Mouse (Mus musculus): ENCODE results near the gene Clec16a. TPM values are rescaled to one million over a fixed set of nuclear protein-coding genes. Genes with fewer than 3 reads are reported as not detected.
A peak's percentile ranks its signal among the peaks of the same experiment; 100 is the strongest.

Clec16a gene
- polyA plus RNA-seq, 1 experiment from 2014 or later, result 32.3 TPM

- Histone ChIP-seq H3K4me1 (ENCODE audit: control insufficient read depth, insufficient read depth, low read length) (peaks cover 19% of the 10 kb centered on the region), H3K9ac (ENCODE audit: low read length) (no peak overlapping the region), H3K27me3 (ENCODE audit: control insufficient read depth, insufficient read depth, low read length) (no peaks in the 10 kb centered on the region), H3K36me3 (ENCODE audit: control insufficient read depth, insufficient read depth, low read length) (no peaks in the 10 kb centered on the region), H3K4me3 (ENCODE audit: low read depth, low read length) (no peak overlapping the region), H3K4me2 (ENCODE audit: low read depth, severe bottlenecking) (no peak overlapping the region), H3K27ac (replicated peaks; ENCODE audit: low read depth, low read length) (no peak overlapping the region), H3K9me3 (ENCODE audit: control insufficient read depth, low read length) (no peaks in the 10 kb centered on the region)
- no peak for DNase-seq (ENCODE audit: low spot score)
- ATAC-seq (ENCODE audit: insufficient number of reproducible peaks, low FRiP score, low TSS enrichment, low read depth), result no peak
Observed at GRCm38 (mm10) chr16:10660526-10660925, 115.4 kb downstream of the Clec16a start.

DNA sequence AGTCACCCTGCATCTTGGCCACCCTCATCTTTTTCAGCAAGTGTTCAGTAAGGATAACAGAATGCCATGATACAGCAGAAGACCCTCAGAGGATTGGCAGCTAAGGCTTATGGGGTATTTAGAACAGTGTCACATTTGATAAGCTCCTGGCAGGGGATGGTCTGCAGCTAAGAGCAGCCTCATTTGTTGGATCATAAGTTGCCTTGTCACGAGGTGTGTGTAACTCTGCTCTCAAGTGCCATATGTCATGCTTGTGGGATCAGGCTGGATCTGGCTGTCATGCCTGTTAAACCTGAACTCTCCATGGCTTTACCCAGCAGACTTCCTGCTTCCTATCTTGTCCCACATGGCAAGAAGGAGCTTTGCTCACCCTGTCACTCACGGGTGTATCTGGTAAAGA, 116.2 kb downstream of the Clec16a start:
- Histone ChIP-seq H3K9me3 (ENCODE audit: control insufficient read depth, low read length) (no peaks in the 10 kb centered on the region), H3K27me3 (ENCODE audit: control insufficient read depth, insufficient read depth, low read length) (no peaks in the 10 kb centered on the region), H3K36me3 (ENCODE audit: control insufficient read depth, insufficient read depth, low read length) (no peaks in the 10 kb centered on the region), H3K4me2 (ENCODE audit: low read depth, severe bottlenecking) (no peak overlapping the region), H3K4me3 (ENCODE audit: low read depth, low read length) (no peak overlapping the region), H3K4me1 (ENCODE audit: control insufficient read depth, insufficient read depth, low read length) (peaks cover 17% of the 10 kb centered on the region), H3K9ac (ENCODE audit: low read length) (no peak overlapping the region), H3K27ac (replicated peaks; ENCODE audit: low read depth, low read length) (no peak overlapping the region)
- DNase-seq (ENCODE audit: low spot score) (no peak), ATAC-seq (ENCODE audit: insufficient number of reproducible peaks, low FRiP score, low TSS enrichment, low read depth) (no peak)
- 80% methylated on average over 2 of the region's 2 CpGs for WGBS

DNA sequence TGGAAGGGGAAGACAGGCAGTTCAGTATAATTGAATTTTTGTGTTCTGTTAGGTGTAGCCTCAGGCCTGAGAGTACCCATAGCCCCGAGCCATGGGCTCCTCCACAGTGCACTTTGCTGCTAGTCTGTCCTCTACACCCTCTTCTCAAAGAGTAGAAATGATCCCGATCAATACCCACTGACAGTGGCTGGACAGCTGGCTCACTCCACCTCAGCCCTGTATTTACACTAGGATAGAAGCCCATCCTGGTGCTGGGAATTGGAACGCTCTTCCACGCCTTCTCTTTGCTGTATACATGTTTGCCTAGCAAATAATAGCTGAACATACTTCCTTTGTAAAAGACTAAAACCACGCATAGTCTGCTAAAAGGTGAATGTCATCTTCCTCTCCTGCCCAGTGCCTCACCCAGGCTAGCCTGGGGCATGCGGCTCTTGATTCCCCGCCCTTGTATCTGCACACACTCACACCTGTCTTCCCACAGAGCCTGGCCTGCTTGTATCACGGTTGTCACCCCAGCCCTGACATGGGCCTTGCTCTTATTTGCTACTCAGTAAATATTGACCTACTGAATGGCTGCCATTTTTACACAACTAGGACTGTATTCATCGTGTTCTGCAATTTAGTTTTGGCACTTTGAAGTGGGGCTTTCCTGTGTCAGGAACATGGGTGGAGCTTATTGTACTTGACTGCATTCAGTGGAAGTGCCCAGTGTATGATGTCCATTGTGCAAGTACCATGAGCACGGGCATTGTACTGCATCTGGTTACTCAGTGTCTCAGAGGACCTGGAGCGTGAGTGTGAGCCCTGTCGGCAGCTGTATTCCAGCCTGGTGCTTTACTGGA, 119.0 kb downstream of the Clec16a start:
- no peak for DNase-seq (ENCODE audit: low spot score)
- peaks cover 16% of the 10 kb centered on the region for H3K4me1 ChIP-seq (ENCODE audit: control insufficient read depth, insufficient read depth, low read length)
- H3K9me3 ChIP-seq (ENCODE audit: control insufficient read depth, low read length), result no peaks in the 10 kb centered on the region
- ATAC-seq (ENCODE audit: insufficient number of reproducible peaks, low FRiP score, low TSS enrichment, low read depth), result no peak
- H3K4me3 ChIP-seq (ENCODE audit: low read depth, low read length), result no peak overlapping the region
- H3K36me3 ChIP-seq (ENCODE audit: control insufficient read depth, insufficient read depth, low read length), result no peaks in the 10 kb centered on the region; the same call in 1 of the 2 replicates
- no peak overlapping the region for H3K4me2 ChIP-seq (ENCODE audit: low read depth, severe bottlenecking)
- no peak overlapping the region for H3K27ac ChIP-seq (replicated peaks; ENCODE audit: low read depth, low read length)
- H3K27me3 ChIP-seq (ENCODE audit: control insufficient read depth, insufficient read depth, low read length), result no peaks in the 10 kb centered on the region
- H3K9ac ChIP-seq (ENCODE audit: low read length), result no peak overlapping the region
- 87% methylated on average over 12 of the region's 12 CpGs for WGBS

DNA sequence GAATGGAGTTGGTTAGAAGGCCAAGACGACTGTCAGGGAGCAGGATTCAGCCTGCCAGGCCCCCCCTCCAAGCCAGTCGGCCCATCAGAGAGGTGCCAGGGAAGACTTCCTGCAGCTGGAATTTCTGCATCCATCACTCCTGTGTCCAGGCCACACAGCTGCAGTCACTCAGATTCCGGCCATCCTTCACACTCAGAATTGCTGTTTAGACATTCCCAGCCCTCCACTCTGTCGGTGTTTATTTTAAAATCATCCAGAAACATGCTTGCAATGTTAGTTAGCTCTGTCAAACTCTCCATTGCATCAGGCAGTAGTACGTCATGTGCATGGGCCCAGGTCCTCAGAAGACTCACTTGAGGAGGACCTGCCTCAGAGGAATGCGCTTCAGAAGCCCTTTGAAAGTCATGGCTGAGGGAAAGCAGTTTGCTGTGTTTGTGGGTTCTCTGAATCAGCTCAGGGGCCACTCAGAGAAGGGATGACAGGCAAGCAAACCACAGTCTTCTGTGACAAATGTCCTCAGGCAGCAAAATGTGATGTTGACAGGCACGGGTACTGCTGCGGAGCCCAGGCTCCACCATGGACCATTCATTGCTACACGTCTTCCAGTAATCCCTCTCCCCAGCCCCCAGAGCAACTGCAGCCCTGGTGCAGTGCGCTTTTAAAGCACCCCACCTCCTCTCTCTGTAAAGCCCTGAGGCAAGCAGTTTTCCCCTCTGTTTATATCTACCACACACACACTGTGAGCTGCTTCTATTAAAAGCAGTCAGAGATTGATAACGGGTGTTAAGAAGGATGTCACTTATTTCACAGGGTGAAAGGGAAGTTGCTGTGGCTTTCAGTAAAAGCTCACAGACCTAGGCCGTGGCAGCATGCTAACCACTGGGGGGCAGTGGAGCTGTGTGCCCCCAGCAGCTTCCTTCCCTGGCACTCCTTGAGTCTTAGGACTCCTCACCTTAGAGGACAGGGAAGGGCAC, 120.1 kb downstream of the Clec16a start:
- Histone ChIP-seq H3K9ac (ENCODE audit: low read length) (no peak overlapping the region), H3K4me1 (ENCODE audit: control insufficient read depth, insufficient read depth, low read length) (peaks cover 16% of the 10 kb centered on the region), H3K27ac (replicated peaks; ENCODE audit: low read depth, low read length) (no peak overlapping the region), H3K4me3 (ENCODE audit: low read depth, low read length) (no peak overlapping the region), H3K36me3 (ENCODE audit: control insufficient read depth, insufficient read depth, low read length) (no peaks in the 10 kb centered on the region; the same call in 1 of the 2 replicates), H3K9me3 (ENCODE audit: control insufficient read depth, low read length) (no peaks in the 10 kb centered on the region), H3K27me3 (ENCODE audit: control insufficient read depth, insufficient read depth, low read length) (no peaks in the 10 kb centered on the region), H3K4me2 (ENCODE audit: low read depth, severe bottlenecking) (no peak overlapping the region)
- WGBS, result 34% methylated on average over 12 of the region's 12 CpGs
- DNase-seq (ENCODE audit: low spot score), result peak; percentile 50
- ATAC-seq (ENCODE audit: insufficient number of reproducible peaks, low FRiP score, low TSS enrichment, low read depth), result 0 out of 2 replicates have a peak, but pooled peaks have one; percentile 3

DNA sequence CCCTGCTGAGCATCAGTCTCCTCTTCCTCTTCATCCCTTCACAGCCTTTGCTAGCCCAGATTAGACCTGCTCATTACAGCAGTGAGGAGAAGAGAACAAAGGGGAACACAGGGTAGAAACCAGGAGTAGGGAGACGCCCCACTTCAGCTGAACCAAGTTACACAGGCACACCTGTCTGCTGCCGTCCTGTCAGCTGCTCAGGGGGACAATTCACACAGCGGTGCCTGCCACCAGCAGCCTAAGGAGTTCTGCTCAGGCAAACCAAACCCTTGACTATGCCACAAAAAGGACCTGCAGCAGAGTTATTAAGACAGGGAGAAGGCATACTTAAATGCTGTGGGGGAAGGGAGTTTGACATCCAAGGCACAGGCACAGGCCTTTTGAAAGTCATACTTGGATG, 121.6 kb downstream of the Clec16a start:
- DNase-seq (ENCODE audit: low spot score) (no peak), ATAC-seq (ENCODE audit: insufficient number of reproducible peaks, low FRiP score, low TSS enrichment, low read depth) (no peak)
- H3K27me3 ChIP-seq (ENCODE audit: control insufficient read depth, insufficient read depth, low read length), result no peaks in the 10 kb centered on the region
- no peak overlapping the region for H3K27ac ChIP-seq (replicated peaks; ENCODE audit: low read depth, low read length)
- no peaks in the 10 kb centered on the region; the same call in 1 of the 2 replicates for H3K36me3 ChIP-seq (ENCODE audit: control insufficient read depth, insufficient read depth, low read length)
- WGBS, result 79% methylated on average over 3 of the region's 3 CpGs
- H3K9me3 ChIP-seq (ENCODE audit: control insufficient read depth, low read length), result no peaks in the 10 kb centered on the region
- no peak overlapping the region for H3K4me2 ChIP-seq (ENCODE audit: low read depth, severe bottlenecking)
- no peak overlapping the region for H3K4me3 ChIP-seq (ENCODE audit: low read depth, low read length)
- peaks cover 16% of the 10 kb centered on the region for H3K4me1 ChIP-seq (ENCODE audit: control insufficient read depth, insufficient read depth, low read length)
- H3K9ac ChIP-seq (ENCODE audit: low read length), result no peak overlapping the region

DNA sequence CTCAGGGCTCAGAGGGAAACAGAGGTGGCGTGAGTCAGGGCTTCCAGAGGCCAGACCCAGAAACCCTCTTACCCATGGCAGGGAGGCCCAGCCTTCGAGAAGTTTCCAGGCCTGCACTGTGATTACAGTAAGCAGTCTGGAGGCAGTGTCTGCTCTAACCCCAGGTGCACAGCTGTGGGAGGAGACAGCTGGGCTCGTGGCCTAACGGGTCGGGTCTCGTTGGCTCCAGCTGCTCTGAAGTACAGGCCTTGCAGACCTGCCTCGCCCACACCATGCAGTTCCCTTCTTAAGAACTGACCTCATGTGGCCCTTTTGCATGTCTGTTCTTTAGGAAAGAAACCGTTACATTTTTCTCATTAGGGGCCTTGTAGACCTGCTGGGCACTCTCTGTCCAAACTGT, 123.3 kb downstream of the Clec16a start:
- Histone ChIP-seq H3K27ac (replicated peaks; ENCODE audit: low read depth, low read length) (no peak overlapping the region; the same call in 1 of the 2 replicates), H3K9ac (ENCODE audit: low read length) (0 out of 2 replicates have a peak overlapping the region, but pooled peaks have one; percentile 14), H3K36me3 (ENCODE audit: control insufficient read depth, insufficient read depth, low read length) (no peaks in the 10 kb centered on the region; the same call in 1 of the 2 replicates), H3K9me3 (ENCODE audit: control insufficient read depth, low read length) (no peaks in the 10 kb centered on the region), H3K27me3 (ENCODE audit: control insufficient read depth, insufficient read depth, low read length) (no peaks in the 10 kb centered on the region), H3K4me1 (ENCODE audit: control insufficient read depth, insufficient read depth, low read length) (peaks cover 19% of the 10 kb centered on the region), H3K4me2 (ENCODE audit: low read depth, severe bottlenecking) (no peak overlapping the region), H3K4me3 (ENCODE audit: low read depth, low read length) (no peak overlapping the region)
- DNase-seq (ENCODE audit: low spot score) (no peak), ATAC-seq (ENCODE audit: insufficient number of reproducible peaks, low FRiP score, low TSS enrichment, low read depth) (peak; percentile 48; the same call in 1 of the 2 replicates)
- WGBS, result 39% methylated on average over 8 of the region's 8 CpGs

DNA sequence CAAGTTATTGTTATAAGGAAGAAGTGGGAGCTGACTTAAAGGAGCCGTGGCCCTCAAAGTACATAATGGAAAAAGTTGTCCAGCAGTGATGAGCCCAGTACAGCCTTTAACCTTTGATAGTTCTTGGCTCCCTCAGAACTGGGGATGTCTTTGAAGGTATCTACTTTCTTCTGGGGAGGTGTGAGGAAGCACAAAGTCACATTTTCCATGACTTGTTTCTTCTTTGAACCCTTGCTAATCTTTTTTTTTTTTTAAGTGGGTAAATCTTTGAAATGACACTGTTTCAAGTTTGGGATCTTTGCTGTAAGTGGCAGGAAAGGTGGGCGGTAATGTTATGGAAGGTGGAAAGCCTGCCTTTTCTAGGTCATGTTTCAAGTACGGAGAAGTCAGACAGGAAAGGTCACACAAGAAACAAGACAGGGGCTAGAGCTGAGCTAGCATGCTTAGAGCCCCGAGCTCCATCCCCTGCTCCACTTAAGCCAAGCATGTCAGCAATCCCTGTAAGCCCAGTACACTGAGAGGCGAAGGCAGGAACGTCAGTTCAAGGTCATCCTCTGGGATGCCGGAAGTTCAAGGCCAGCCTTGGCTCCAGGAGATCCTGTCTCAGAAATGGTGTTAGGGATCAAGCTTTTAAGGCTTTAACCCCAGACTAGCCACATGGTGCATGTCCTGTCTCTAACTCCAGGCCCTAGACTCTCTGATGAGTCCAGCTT, 124.0 kb downstream of the Clec16a start:
- ATAC-seq (ENCODE audit: insufficient number of reproducible peaks, low FRiP score, low TSS enrichment, low read depth) (no peak), DNase-seq (ENCODE audit: low spot score) (no peak)
- H3K9me3 ChIP-seq (ENCODE audit: control insufficient read depth, low read length), result no peaks in the 10 kb centered on the region
- no peak overlapping the region for H3K4me2 ChIP-seq (ENCODE audit: low read depth, severe bottlenecking)
- no peaks in the 10 kb centered on the region for H3K27me3 ChIP-seq (ENCODE audit: control insufficient read depth, insufficient read depth, low read length)
- WGBS, result 86% methylated on average over 7 of the region's 7 CpGs
- no peaks in the 10 kb centered on the region; the same call in 1 of the 2 replicates for H3K36me3 ChIP-seq (ENCODE audit: control insufficient read depth, insufficient read depth, low read length)
- no peak overlapping the region for H3K27ac ChIP-seq (replicated peaks; ENCODE audit: low read depth, low read length)
- H3K9ac ChIP-seq (ENCODE audit: low read length), result no peak overlapping the region
- H3K4me3 ChIP-seq (ENCODE audit: low read depth, low read length), result no peak overlapping the region
- H3K4me1 ChIP-seq (ENCODE audit: control insufficient read depth, insufficient read depth, low read length), result peaks cover 20% of the 10 kb centered on the region

DNA sequence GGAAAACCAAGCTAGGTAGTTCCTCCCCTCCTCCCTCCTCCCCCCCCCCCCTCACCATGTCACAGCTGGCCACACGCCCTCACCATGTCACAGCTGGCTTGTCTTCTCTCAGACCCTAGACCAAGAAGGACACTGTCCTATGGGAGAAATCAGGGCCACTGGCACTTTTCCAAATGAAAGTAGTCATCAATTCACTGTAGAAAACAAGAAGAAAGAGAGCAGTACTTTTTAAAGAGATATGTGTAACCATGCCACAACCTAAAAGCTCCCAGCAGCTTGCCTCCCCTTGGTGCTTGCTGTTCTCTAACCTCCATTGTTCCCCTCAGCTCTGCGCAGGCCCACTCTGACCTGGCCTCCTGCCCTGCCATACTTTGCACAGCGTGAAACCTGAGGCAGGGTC, 124.8 kb downstream of the Clec16a start:
- Histone ChIP-seq H3K9me3 (ENCODE audit: control insufficient read depth, low read length) (no peaks in the 10 kb centered on the region), H3K4me2 (ENCODE audit: low read depth, severe bottlenecking) (no peak overlapping the region), H3K27me3 (ENCODE audit: control insufficient read depth, insufficient read depth, low read length) (no peaks in the 10 kb centered on the region), H3K4me1 (ENCODE audit: control insufficient read depth, insufficient read depth, low read length) (peaks cover 17% of the 10 kb centered on the region), H3K9ac (ENCODE audit: low read length) (no peak overlapping the region), H3K27ac (replicated peaks; ENCODE audit: low read depth, low read length) (no peak overlapping the region), H3K36me3 (ENCODE audit: control insufficient read depth, insufficient read depth, low read length) (no peaks in the 10 kb centered on the region; the same call in 1 of the 2 replicates), H3K4me3 (ENCODE audit: low read depth, low read length) (no peak overlapping the region)
- DNase-seq (ENCODE audit: low spot score) (no peak), ATAC-seq (ENCODE audit: insufficient number of reproducible peaks, low FRiP score, low TSS enrichment, low read depth) (no peak)
- 85% methylated on average over 3 of the region's 3 CpGs for WGBS
